Mouse (Mus musculus): Measurements from ENCODE around the gene Aim2. TPM values are rescaled to one million over a fixed set of nuclear protein-coding genes. Genes with fewer than 3 reads are reported as not detected.

The Aim2 gene
- polyA plus RNA-seq, 1 experiment from 2014 or later, result 5.1 TPM

DNA sequence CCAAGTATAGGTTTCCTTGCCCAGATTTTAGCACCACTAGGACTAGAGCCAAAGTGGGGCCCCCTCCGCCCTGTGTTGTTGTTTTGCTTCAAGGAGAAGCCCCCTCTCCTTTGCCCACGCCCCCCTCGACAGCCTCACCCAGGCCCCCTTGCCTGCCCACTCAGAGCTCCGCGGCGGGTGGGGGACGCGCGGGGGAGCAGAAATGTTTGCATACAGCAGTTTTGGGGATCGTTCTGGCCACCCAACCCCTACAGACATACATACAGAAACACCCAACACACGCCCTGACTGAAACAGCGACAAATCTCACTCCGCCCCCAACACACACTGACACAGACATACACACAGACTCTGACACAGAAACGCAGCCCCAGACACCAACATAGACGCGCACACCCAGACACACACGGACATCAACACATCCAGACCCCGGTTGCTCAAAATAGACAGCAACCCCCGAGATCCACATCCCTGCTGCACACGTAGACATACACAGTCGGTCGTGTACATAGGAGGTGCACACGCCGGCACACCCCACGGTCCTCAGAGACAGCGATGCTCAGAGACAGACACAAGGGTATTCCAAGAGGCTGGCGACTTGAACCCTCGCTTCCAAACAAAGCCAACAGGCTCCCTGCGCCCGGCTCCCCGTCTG, 16.1 kb downstream of the Aim2 start:
- H3K36me3 ChIP-seq, result no peaks in the 10 kb centered on the region
- H3K27me3 ChIP-seq, result peaks cover 70% of the 10 kb centered on the region
- ATAC-seq (ENCODE audit: low read depth) (peak; percentile 30; the same call in 1 of the 2 replicates), DNase-seq (no peak)
- H3K4me3 ChIP-seq (replicated peaks), result peak overlapping the region; percentile 34
- WGBS (ENCODE audit: insufficient replicate concordance), result 2% methylated on average over 31 of the region's 31 CpGs
- H3K4me1 ChIP-seq (replicated peaks), result peaks cover 25% of the 10 kb centered on the region
- H3K9ac ChIP-seq, result no peak overlapping the region
- peak overlapping the region; percentile 53 for H3K4me2 ChIP-seq
- H3K27ac ChIP-seq, result no peak overlapping the region
- H3K9me3 ChIP-seq (replicated peaks), result no peaks in the 10 kb centered on the region

DNA sequence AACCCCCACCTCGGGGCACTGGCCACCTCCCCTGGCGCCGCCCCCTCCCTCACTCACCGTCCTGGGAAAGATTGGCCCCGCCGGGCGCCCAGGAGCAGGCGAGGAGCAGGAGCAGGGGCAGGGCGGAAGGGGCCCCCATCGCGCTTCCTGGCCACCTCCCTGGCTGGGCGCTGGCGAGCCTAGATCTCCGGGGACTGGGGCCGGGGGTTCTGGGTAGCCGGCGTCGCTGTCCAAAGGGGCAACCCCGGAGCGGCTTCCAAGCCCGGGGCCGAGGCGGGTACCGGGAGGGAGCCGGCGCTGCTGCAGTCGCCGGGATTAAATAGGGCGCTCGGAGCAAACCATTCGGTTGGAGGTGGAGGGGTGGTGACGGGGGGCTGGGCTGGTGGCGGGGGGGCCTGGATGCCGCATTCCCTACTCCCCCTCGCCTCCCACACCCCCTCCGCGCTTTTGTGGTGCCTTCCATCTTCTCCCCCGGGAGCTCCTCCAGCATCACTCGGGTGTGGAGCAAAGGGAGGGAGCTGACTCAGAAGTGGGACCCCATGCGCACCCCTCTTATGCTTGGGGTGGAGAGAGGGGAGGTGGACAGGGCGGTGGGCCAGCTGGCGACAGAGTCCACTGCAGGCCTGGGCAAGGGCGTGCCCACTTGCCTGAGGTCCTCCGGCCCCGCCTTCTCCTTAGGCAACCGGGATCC, 16.8 kb downstream of the Aim2 start, which contains the start of gene Cadm3:
TSS of gene Cadm3 (minus strand) at position 340 of the 691 bp plus-strand sequence.
- peaks cover 70% of the 10 kb centered on the region for H3K27me3 ChIP-seq
- no peaks in the 10 kb centered on the region for H3K9me3 ChIP-seq (replicated peaks)
- WGBS (ENCODE audit: insufficient replicate concordance), result 4% methylated on average over 44 of the region's 46 CpGs
- peak within 1 kb of the TSS; percentile 53 for H3K4me2 ChIP-seq
- H3K9ac ChIP-seq, result no peak within 1 kb of the TSS
- ATAC-seq (ENCODE audit: low read depth), result no peak
- no peaks in the 10 kb centered on the region for H3K36me3 ChIP-seq
- DNase-seq, result no peak
- peak within 1 kb of the TSS; percentile 34 for H3K4me3 ChIP-seq (replicated peaks)
- peaks cover 25% of the 10 kb centered on the region for H3K4me1 ChIP-seq (replicated peaks)
- H3K27ac ChIP-seq, result no peak within 1 kb of the TSS

- no peak overlapping the region for H3K4me3 ChIP-seq (replicated peaks)
- no peaks in the 10 kb centered on the region for H3K9me3 ChIP-seq (replicated peaks)
- peaks cover 25% of the 10 kb centered on the region for H3K4me1 ChIP-seq (replicated peaks)
- peaks cover 64% of the 10 kb centered on the region for H3K27me3 ChIP-seq
- H3K36me3 ChIP-seq, result no peaks in the 10 kb centered on the region
- 68% methylated on average over 2 of the region's 2 CpGs for WGBS (ENCODE audit: insufficient replicate concordance)
- ATAC-seq (ENCODE audit: low read depth) (no peak), DNase-seq (no peak)
- H3K4me2 ChIP-seq, result no peak overlapping the region
- H3K27ac ChIP-seq, result no peak overlapping the region
- no peak overlapping the region for H3K9ac ChIP-seq
Observed at GRCm38 (mm10) chr1:173369611-173370010, 18.9 kb downstream of the Aim2 start.

DNA sequence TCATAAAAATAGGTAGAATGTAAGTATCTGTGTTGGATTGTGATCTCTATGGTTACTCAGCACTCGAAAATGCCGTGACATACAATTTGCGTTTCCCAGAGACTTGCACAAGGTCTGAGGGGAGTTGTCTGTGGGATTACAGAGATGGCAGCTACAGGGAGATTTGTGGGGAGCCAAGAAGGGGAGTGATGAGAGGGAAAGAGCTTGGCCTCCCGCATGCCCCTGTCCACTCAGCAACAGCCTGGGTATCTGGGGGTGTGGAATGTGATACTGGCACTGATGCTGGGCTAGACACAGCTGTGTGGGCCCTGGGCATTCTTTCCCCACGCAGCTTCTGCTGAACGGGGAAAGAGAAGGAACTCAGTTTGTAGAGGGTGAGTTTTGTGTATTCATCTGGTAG, 19.8 kb downstream of the Aim2 start:
- H3K9ac ChIP-seq, result no peak overlapping the region
- DNase-seq (no peak), ATAC-seq (ENCODE audit: low read depth) (no peak)
- no peaks in the 10 kb centered on the region for H3K9me3 ChIP-seq (replicated peaks)
- H3K4me2 ChIP-seq, result no peak overlapping the region
- no peak overlapping the region for H3K27ac ChIP-seq
- peaks cover 21% of the 10 kb centered on the region for H3K4me1 ChIP-seq (replicated peaks)
- WGBS (ENCODE audit: insufficient replicate concordance), result 66% methylated on average over 6 of the region's 6 CpGs
- peaks cover 55% of the 10 kb centered on the region for H3K27me3 ChIP-seq
- no peaks in the 10 kb centered on the region for H3K36me3 ChIP-seq
- H3K4me3 ChIP-seq (replicated peaks), result no peak overlapping the region

DNA sequence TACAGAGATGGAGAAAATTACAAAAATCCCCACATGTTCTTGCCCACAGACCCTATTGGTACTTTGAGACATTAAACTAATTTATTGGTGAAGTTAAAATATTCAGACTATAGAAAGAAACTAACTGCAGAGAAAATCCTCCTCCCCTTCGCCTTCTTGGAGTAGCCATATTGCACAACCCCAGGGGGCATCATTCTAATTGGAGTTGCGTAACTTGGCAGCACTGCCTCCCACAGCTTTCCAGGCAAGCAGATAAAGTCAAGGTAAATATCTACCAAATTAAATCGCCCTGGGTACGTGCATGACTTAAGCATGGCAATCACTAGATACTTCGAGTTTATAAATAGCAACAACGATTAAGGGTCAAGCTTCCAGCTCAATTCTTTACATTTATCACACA, 20.9 kb downstream of the Aim2 start:
- no peak overlapping the region for H3K4me2 ChIP-seq
- 71% methylated on average over 6 of the region's 6 CpGs for WGBS (ENCODE audit: insufficient replicate concordance)

GRCm38 (mm10) chr1:173374020-173374419, 23.3 kb downstream of the Aim2 start:
- H3K9me3 ChIP-seq (replicated peaks), result no peaks in the 10 kb centered on the region
- H3K27ac ChIP-seq, result no peak overlapping the region
- peaks cover 20% of the 10 kb centered on the region for H3K27me3 ChIP-seq
- H3K4me3 ChIP-seq (replicated peaks), result no peak overlapping the region
- no peak overlapping the region for H3K9ac ChIP-seq
- H3K4me2 ChIP-seq, result no peak overlapping the region
- no peak for DNase-seq
- 59% methylated on average over 7 of the region's 7 CpGs for WGBS (ENCODE audit: insufficient replicate concordance)
- ATAC-seq (ENCODE audit: low read depth), result no peak
- no peaks in the 10 kb centered on the region for H3K4me1 ChIP-seq (replicated peaks)
- H3K36me3 ChIP-seq, result no peaks in the 10 kb centered on the region

More for the DNA sequence above, 20.9 kb downstream of the Aim2 start:
- no peak overlapping the region for H3K4me3 ChIP-seq (replicated peaks)
- no peaks in the 10 kb centered on the region for H3K9me3 ChIP-seq (replicated peaks)
- H3K4me1 ChIP-seq (replicated peaks), result peaks cover 10% of the 10 kb centered on the region
- no peak overlapping the region for H3K9ac ChIP-seq
- DNase-seq (no peak), ATAC-seq (ENCODE audit: low read depth) (no peak)
- no peak overlapping the region for H3K27ac ChIP-seq
- peaks cover 44% of the 10 kb centered on the region for H3K27me3 ChIP-seq
- no peaks in the 10 kb centered on the region for H3K36me3 ChIP-seq

GRCm38 (mm10) chr1:173377380-173378112, 26.9 kb downstream of the Aim2 start:
- no peak for DNase-seq

DNA sequence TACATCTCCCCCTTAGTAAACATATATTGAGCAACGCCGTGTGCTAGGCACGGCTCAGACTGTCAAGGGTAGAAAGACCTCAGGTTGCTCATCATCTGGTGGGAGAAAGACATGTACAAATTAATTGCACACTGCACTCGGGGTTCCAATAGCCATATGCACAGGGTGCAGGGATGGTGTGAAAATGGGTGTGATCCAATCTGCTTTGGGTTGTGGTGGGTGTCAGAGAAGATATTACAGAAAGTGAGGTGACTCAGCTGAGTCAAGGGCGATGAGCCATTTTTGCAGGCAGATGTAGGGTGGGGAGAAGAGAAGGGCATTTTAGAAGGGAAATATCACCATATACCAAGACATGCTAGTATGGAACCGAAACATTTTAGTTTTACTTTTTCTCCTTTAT, 30.8 kb downstream of the Aim2 start:
- no peaks in the 10 kb centered on the region for H3K4me1 ChIP-seq (replicated peaks)
- no peaks in the 10 kb centered on the region for H3K36me3 ChIP-seq
- no peaks in the 10 kb centered on the region for H3K9me3 ChIP-seq (replicated peaks)
- H3K27me3 ChIP-seq, result no peaks in the 10 kb centered on the region
- ATAC-seq (ENCODE audit: low read depth) (no peak; the same call in 1 of the 2 replicates), DNase-seq (no peak)
- H3K27ac ChIP-seq, result no peak overlapping the region
- no peak overlapping the region for H3K4me3 ChIP-seq (replicated peaks)
- H3K9ac ChIP-seq, result no peak overlapping the region
- WGBS (ENCODE audit: insufficient replicate concordance), result 74% methylated on average over 6 of the region's 6 CpGs
- H3K4me2 ChIP-seq, result no peak overlapping the region

More at GRCm38 (mm10) chr1:173377380-173378112, 26.9 kb downstream of the Aim2 start:
- Histone ChIP-seq H3K4me1 (replicated peaks) (no peaks in the 10 kb centered on the region), H3K9me3 (replicated peaks) (no peaks in the 10 kb centered on the region), H3K4me3 (replicated peaks) (no peak overlapping the region), H3K4me2 (no peak overlapping the region), H3K36me3 (no peaks in the 10 kb centered on the region), H3K27ac (no peak overlapping the region), H3K27me3 (no peaks in the 10 kb centered on the region), H3K9ac (no peak overlapping the region)
- 25% methylated on average over 13 of the region's 13 CpGs for WGBS (ENCODE audit: insufficient replicate concordance)
- ATAC-seq (ENCODE audit: low read depth), result peak; percentile 68

DNA sequence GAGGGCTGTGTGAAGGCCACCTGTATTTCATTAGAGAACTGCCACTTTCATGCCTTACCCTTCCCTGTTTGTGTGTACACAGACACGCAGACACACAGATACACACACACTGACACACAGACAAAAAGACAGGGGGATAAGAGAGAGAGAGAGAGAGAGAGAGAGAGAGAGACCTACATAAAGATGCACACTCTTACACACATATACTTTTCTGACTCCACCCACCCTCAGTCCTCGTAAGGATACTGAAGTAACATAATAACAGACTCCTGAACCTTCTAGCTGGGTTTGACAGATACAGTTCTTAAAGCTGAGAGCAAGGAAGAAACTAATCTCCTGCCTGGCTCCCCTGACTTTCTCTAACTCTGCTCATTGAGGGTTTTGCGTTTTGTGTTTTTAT, 38.8 kb downstream of the Aim2 start:
- Histone ChIP-seq H3K9ac (no peak overlapping the region), H3K9me3 (replicated peaks) (no peaks in the 10 kb centered on the region), H3K27ac (no peak overlapping the region), H3K36me3 (no peaks in the 10 kb centered on the region), H3K4me2 (no peak overlapping the region), H3K4me1 (replicated peaks) (no peaks in the 10 kb centered on the region), H3K4me3 (replicated peaks) (no peak overlapping the region), H3K27me3 (no peaks in the 10 kb centered on the region; the same call in 1 of the 2 replicates)
- 28% methylated on average over 3 of the region's 3 CpGs for WGBS (ENCODE audit: insufficient replicate concordance)
- DNase-seq (no peak), ATAC-seq (ENCODE audit: low read depth) (no peak)

GRCm38 (mm10) chr1:173389901-173390401, 39.3 kb downstream of the Aim2 start:
- Histone ChIP-seq H3K27ac (no peak overlapping the region), H3K4me3 (replicated peaks) (no peak overlapping the region), H3K27me3 (no peaks in the 10 kb centered on the region; the same call in 1 of the 2 replicates), H3K36me3 (no peaks in the 10 kb centered on the region), H3K9ac (no peak overlapping the region), H3K9me3 (replicated peaks) (no peaks in the 10 kb centered on the region), H3K4me1 (replicated peaks) (no peaks in the 10 kb centered on the region), H3K4me2 (no peak overlapping the region)
- ATAC-seq (ENCODE audit: low read depth) (no peak), DNase-seq (no peak)
- 13% methylated on average over 13 of the region's 13 CpGs for WGBS (ENCODE audit: insufficient replicate concordance)

DNA sequence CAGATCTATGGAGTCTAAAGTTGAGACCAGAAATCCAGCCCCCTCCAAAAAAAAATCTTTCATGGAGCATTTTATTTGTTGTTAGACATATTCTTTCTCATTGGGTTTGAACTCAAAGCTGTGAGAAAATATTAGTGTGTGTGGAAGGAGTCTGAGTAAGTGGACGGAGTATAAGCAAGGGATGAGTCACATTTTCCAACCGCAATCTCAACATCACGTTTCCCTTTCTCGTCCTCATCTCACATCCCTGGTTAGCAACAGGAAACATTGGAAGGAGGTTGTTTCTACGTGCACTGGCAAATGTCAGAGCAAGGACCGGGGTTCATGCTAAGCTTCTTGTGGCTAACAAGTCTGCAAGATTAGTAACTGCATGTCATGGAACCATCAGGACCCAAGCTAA, 41.1 kb downstream of the Aim2 start:
- Histone ChIP-seq H3K36me3 (no peaks in the 10 kb centered on the region), H3K9me3 (replicated peaks) (no peaks in the 10 kb centered on the region), H3K27ac (no peak overlapping the region), H3K27me3 (no peaks in the 10 kb centered on the region; the same call in 1 of the 2 replicates), H3K4me1 (replicated peaks) (no peaks in the 10 kb centered on the region), H3K4me2 (no peak overlapping the region), H3K4me3 (replicated peaks) (no peak overlapping the region), H3K9ac (no peak overlapping the region)
- ATAC-seq (ENCODE audit: low read depth) (no peak), DNase-seq (no peak)
- 49% methylated on average over 6 of the region's 6 CpGs for WGBS (ENCODE audit: insufficient replicate concordance)
